Mouse (Mus musculus): ENCODE results near the gene Zfp146. TPM values are rescaled to one million over a fixed set of nuclear protein-coding genes. Genes with fewer than 3 reads are reported as not detected.
A peak's percentile ranks its signal among the peaks of the same experiment; 100 is the strongest.
"Not testable (repeated sequence)": the region's sequence is repeated elsewhere in the genome, so short reads cannot be mapped to it uniquely, and the experiment has no call there.

Zfp146 gene
- polyA plus RNA-seq (2017; shearing (Covaris generic)), result 10 to 100 TPM; 19.5 to 22.3 TPM

- ATAC-seq, result peak; percentile 94
Observed at GRCm38 (mm10) chr7:30169583-30170282, at the start of gene Zfp146. Zfp146 (minus strand) TSS chr7:30169750.

GRCm38 (mm10) chr7:30217277-30217676 is 47.7 kb upstream of the Zfp146 start:
- no peak for ATAC-seq

- peak; percentile 70 for ATAC-seq
Observed at GRCm38 (mm10) chr7:30216723-30217151, 47.2 kb upstream of the Zfp146 start.

- no peak for ATAC-seq
Observed at GRCm38 (mm10) chr7:30215875-30216274, 46.3 kb upstream of the Zfp146 start.

- ATAC-seq, result no peak
Observed at GRCm38 (mm10) chr7:30213881-30214280, 44.3 kb upstream of the Zfp146 start.

GRCm38 (mm10) chr7:30211025-30211424 is 41.5 kb upstream of the Zfp146 start:
- no peak for ATAC-seq

- ATAC-seq, result not testable (repeated sequence)
Observed at GRCm38 (mm10) chr7:30206364-30206763, 36.8 kb upstream of the Zfp146 start.

- ATAC-seq, result peak; percentile 72
Observed at GRCm38 (mm10) chr7:30205383-30205782, 35.8 kb upstream of the Zfp146 start.

GRCm38 (mm10) chr7:30204380-30204779 is 34.8 kb upstream of the Zfp146 start:
- ATAC-seq, result no peak

GRCm38 (mm10) chr7:30202895-30203690 is 33.5 kb upstream of the Zfp146 start:
- no peak for ATAC-seq

- ATAC-seq, result not testable (repeated sequence)
Observed at GRCm38 (mm10) chr7:30200661-30201060, 31.1 kb upstream of the Zfp146 start.

GRCm38 (mm10) chr7:30200200-30200599 is 30.6 kb upstream of the Zfp146 start:
- ATAC-seq, result no peak

GRCm38 (mm10) chr7:30199498-30200139 is 30.1 kb upstream of the Zfp146 start:
- ATAC-seq, result no peak

GRCm38 (mm10) chr7:30198481-30198971 is 29.0 kb upstream of the Zfp146 start, which contains the start of gene Capns1:
Capns1 (minus strand) TSS chr7:30198811.
- peak; percentile 67 for ATAC-seq

GRCm38 (mm10) chr7:30197592-30198129 is 28.1 kb upstream of the Zfp146 start:
- no peak for ATAC-seq

- ATAC-seq, result no peak
Observed at GRCm38 (mm10) chr7:30196171-30196570, 26.6 kb upstream of the Zfp146 start.

- ATAC-seq, result no peak
Observed at GRCm38 (mm10) chr7:30195461-30195860, 25.9 kb upstream of the Zfp146 start.

GRCm38 (mm10) chr7:30194884-30195283 is 25.3 kb upstream of the Zfp146 start:
- ATAC-seq, result peak; percentile 88

GRCm38 (mm10) chr7:30194101-30194831 is 24.7 kb upstream of the Zfp146 start:
- ATAC-seq, result peak; percentile 19

- peak; percentile 61 for ATAC-seq
Observed at GRCm38 (mm10) chr7:30193581-30194100, 24.1 kb upstream of the Zfp146 start.

GRCm38 (mm10) chr7:30193013-30193412 is 23.5 kb upstream of the Zfp146 start:
- no peak for ATAC-seq

GRCm38 (mm10) chr7:30192088-30192487 is 22.5 kb upstream of the Zfp146 start:
- ATAC-seq, result no peak

All from CD4-positive, CD25-positive, alpha-beta regulatory T cell, adult 4 months (primary cell).